Mouse (Mus musculus) ovary, postnatal 14 days (tissue): ENCODE results near the gene Slc28a2.
"Not testable (repeated sequence)": the region's sequence is repeated elsewhere in the genome, so short reads cannot be mapped to it uniquely, and the experiment has no call there.

Source experiments
- DNase-seq: peaks from one replicate; pipeline ENCODE4 v3.0.0; 2022; ENCODE audit warnings: low spot score

Slc28a2 gene

GRCm38 (mm10) chr2:122467351-122468013 lies 41.2 kb downstream of the Slc28a2 start:
- DNase-seq: peak; percentile 87

GRCm38 (mm10) chr2:122469221-122469620 lies 42.9 kb downstream of the Slc28a2 start:
- no peak for DNase-seq

- no peak for DNase-seq
These were observed 50.3 kb downstream of the Slc28a2 start for GRCm38 (mm10) chr2:122476585-122476984.

GRCm38 (mm10) chr2:122483787-122484186 lies 57.5 kb downstream of the Slc28a2 start:
- not testable (repeated sequence) for DNase-seq

GRCm38 (mm10) chr2:122484641-122485040 lies 58.4 kb downstream of the Slc28a2 start, which contains the start of gene Gm14085:
Gene Gm14085, plus strand, starts transcription at chr2:122484941.
- DNase-seq: no peak

GRCm38 (mm10) chr2:122485654-122486053 lies 59.4 kb downstream of the Slc28a2 start:
- not testable (repeated sequence) for DNase-seq

- not testable (repeated sequence) for DNase-seq
These were observed 59.8 kb downstream of the Slc28a2 start for GRCm38 (mm10) chr2:122486122-122486521.

GRCm38 (mm10) chr2:122486674-122487073 lies 60.4 kb downstream of the Slc28a2 start:
- no peak for DNase-seq
